Comparison of ENCODE assay signal across 16 mouse cellular contexts in the genomic region with DNA sequence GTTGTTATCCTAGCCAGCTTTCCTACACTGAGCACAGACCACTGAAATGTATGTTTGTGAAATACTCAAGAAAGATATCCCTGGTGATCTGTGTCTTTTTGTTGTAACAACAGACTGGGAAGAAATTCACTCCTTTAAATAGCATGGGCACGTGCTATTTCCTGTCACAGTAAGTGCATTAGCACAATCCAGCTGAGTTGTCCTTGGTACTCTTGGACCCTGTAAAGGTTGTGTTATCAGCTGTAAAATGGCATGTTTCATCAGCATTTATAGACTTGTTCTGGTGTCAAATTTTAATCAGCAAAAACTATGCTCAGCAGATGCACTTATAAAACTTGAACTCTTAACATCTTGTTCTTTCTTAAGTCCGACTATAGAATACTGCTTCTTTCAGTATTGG.
"Had no signal": no experiment of that assay in that cellular context is flagged by ENCODE, and none has a peak within 500 bp of the region (broad histone marks: within the 10 kb centered on the region; RNA-seq: fewer than 3 reads in every experiment).

No protein-coding gene starts in this region.

- H3K27ac ChIP-seq: macrophage; midbrain, embryonic 13.5 days; midbrain, embryonic 15.5 days; neural tube, embryonic 12.5 days; stomach, embryonic 15.5 days; stomach, postnatal 0 days had no signal

- H3K36me3 ChIP-seq: midbrain, embryonic 13.5 days; midbrain, embryonic 15.5 days; neural tube, embryonic 12.5 days; stomach, embryonic 15.5 days had no signal

- H3K27me3 ChIP-seq: megakaryocyte, embryonic 14.5 days; midbrain, embryonic 13.5 days; midbrain, embryonic 15.5 days; neural tube, embryonic 12.5 days; stomach, embryonic 15.5 days had no signal

- H3K9me3 ChIP-seq: megakaryocyte, embryonic 14.5 days; midbrain, embryonic 13.5 days; midbrain, embryonic 15.5 days; neural tube, embryonic 12.5 days; stomach, embryonic 15.5 days had no signal

- DNase-seq: lung, adult 18-20 months; lung, embryonic 14.5 days; lung, postnatal 10 days; lung, postnatal 36 days; right cerebral cortex, postnatal 14 days; thymus, adult 2 months; thymus, postnatal 25 days; thymus, postnatal 4 days had no signal

- H3K9ac ChIP-seq: lung, embryonic 14.5 days; midbrain, embryonic 13.5 days; midbrain, embryonic 15.5 days; neural tube, embryonic 12.5 days; stomach, embryonic 15.5 days had no signal

- H3K4me3 ChIP-seq: megakaryocyte, embryonic 14.5 days; midbrain, embryonic 13.5 days; midbrain, embryonic 15.5 days; neural tube, embryonic 12.5 days; stomach, embryonic 15.5 days had no signal

- ATAC-seq: midbrain, embryonic 13.5 days; midbrain, embryonic 15.5 days had no signal

- H3K4me2 ChIP-seq: lung, embryonic 14.5 days; midbrain, embryonic 11.5 days; midbrain, embryonic 13.5 days; midbrain, embryonic 15.5 days; neural tube, embryonic 12.5 days; stomach, embryonic 15.5 days had no signal

- H3K4me1 ChIP-seq: megakaryocyte, embryonic 14.5 days; midbrain, embryonic 13.5 days; midbrain, embryonic 15.5 days; neural tube, embryonic 12.5 days; stomach, embryonic 15.5 days had no signal
